Mouse (Mus musculus) limb, embryonic 15.5 days (tissue): ENCODE measurements at regions not wholly inside any gene's neighbourhood (a gene's known extent, or its start where the extent isn't known, plus 50 kb on each side); places are given as distances from the start of the nearest gene placed in this dataset.

Source experiments
- ATAC-seq: fragments of 200-750 bp; cut with Nextera tagmentation; 2 replicates; pipeline ENCODE4 v1.8.0; 2017; ENCODE audit warnings: low read depth, moderate TSS enrichment; ENCODE audit not compliant: insufficient number of reproducible peaks, low FRiP score, low TSS enrichment
- H3K27ac ChIP-seq: fragments of 300-500 bp; sonication (generic); 2 replicates; pipeline ENCODE4 v1.5.1; 2015; ENCODE audit warnings: moderate library complexity, mild to moderate bottlenecking, inconsistent platforms
- H3K27me3 ChIP-seq: fragments of 300-500 bp; sonication (generic); 2 replicates; pipeline ENCODE4 v1.6.1; 2015; ENCODE audit warnings: inconsistent platforms
- H3K36me3 ChIP-seq: fragments of 300-500 bp; sonication (generic); 2 replicates; pipeline ENCODE4 v1.6.1; 2015; ENCODE audit warnings: inconsistent platforms
- H3K4me1 ChIP-seq: fragments of 300-500 bp; sonication (generic); 2 replicates; pipeline ENCODE4 v1.6.1; 2015; ENCODE audit warnings: inconsistent platforms
- H3K4me2 ChIP-seq: fragments of 300-500 bp; sonication (generic); 2 replicates; pipeline ENCODE4 v1.6.1; 2015; ENCODE audit warnings: mild to moderate bottlenecking, inconsistent platforms
- H3K4me3 ChIP-seq: fragments of 300-500 bp; sonication (generic); 2 replicates; pipeline ENCODE4 v1.5.1; 2015; ENCODE audit warnings: mild to moderate bottlenecking, inconsistent platforms
- H3K9ac ChIP-seq: fragments of 300-500 bp; sonication (generic); 2 replicates; pipeline ENCODE4 v1.6.1; 2015; ENCODE audit warnings: inconsistent platforms
- H3K9me3 ChIP-seq: fragments of 300-500 bp; sonication (generic); 2 replicates; pipeline ENCODE4 v1.6.1; 2016; ENCODE audit warnings: inconsistent platforms
- WGBS: fragments of 180-500 bp; shearing (Covaris S2); methylation state at CpG from one replicate; pipeline ENCODE4 v1.1.7; 2015; 5-methylcytosine and 5-hydroxymethylcytosine counted together

DNA sequence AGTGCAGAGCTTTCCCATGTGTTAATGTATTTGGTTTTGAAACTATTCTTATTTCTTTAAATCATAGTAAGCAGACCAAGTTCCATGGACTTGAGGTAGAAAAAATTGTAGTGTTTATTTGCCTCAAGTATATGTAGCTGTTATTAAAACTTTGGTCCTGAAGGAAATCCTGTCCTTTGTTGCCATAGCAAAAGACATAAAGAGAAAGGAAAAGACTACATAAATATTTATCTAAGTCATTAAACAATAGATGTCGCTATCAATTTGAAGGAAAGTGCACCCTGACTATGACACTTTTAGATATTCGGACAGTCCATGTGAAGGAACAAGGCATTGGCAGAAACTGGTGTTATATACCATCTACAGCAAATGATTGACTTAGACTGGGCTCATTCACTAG lies 737.7 kb upstream of the Adgrl4 start:
- H3K9me3 ChIP-seq, result no peaks in the 10 kb centered on the region
- H3K27me3 ChIP-seq, result no peaks in the 10 kb centered on the region
- no peaks in the 10 kb centered on the region for H3K36me3 ChIP-seq
- no peaks in the 10 kb centered on the region for H3K4me1 ChIP-seq
- no peak for ATAC-seq
- WGBS, result 85% methylated on average over 2 of the region's 2 CpGs
- no peak overlapping the region for H3K27ac ChIP-seq
- H3K9ac ChIP-seq, result no peak overlapping the region
- no peak overlapping the region for H3K4me2 ChIP-seq
- no peak overlapping the region for H3K4me3 ChIP-seq
